Mouse (Mus musculus) stomach, embryonic 16.5 days (tissue): ENCODE results near the gene Ephb1. TPM values are rescaled to one million over a fixed set of nuclear protein-coding genes. Genes with fewer than 3 reads are reported as not detected.

Source experiments
- ATAC-seq: fragments of 200-750 bp; cut with Nextera tagmentation; 2 replicates; pipeline ENCODE4 v1.8.0; 2017; ENCODE audit warnings: moderate number of reproducible peaks, moderate TSS enrichment; ENCODE audit not compliant: insufficient read depth, low FRiP score
- H3K27ac ChIP-seq: fragments of 300-500 bp; sonication (generic); 2 replicates; pipeline ENCODE4 v1.5.1; 2014; ENCODE audit warnings: low read length
- H3K27me3 ChIP-seq: fragments of 300-500 bp; sonication (generic); 2 replicates; pipeline ENCODE4 v1.6.1; 2014; ENCODE audit warnings: low read length, control low read depth, mixed read lengths; ENCODE audit not compliant: control insufficient read depth, insufficient read depth
- H3K36me3 ChIP-seq: fragments of 300-500 bp; sonication (generic); 2 replicates; pipeline ENCODE4 v1.6.1; 2014; ENCODE audit warnings: low read length; ENCODE audit not compliant: control insufficient read depth, insufficient read depth
- H3K4me1 ChIP-seq: fragments of 300-500 bp; sonication (generic); 2 replicates; pipeline ENCODE4 v1.6.1; 2014; ENCODE audit warnings: low read length, control low read depth, mixed read lengths; ENCODE audit not compliant: control insufficient read depth, insufficient read depth
- H3K4me2 ChIP-seq: fragments of 300-500 bp; sonication (generic); 2 replicates; pipeline ENCODE4 v1.6.1; 2014; ENCODE audit warnings: low read depth, low read length, mixed read lengths
- H3K4me3 ChIP-seq: fragments of 300-500 bp; sonication (generic); replicated peaks from 2 replicates; pipeline ENCODE4 v1.5.1; 2014; ENCODE audit warnings: mild to moderate bottlenecking, low read length
- H3K9ac ChIP-seq: fragments of 300-500 bp; sonication (generic); 2 replicates; pipeline ENCODE4 v1.6.1; 2014; ENCODE audit warnings: low read length
- H3K9me3 ChIP-seq: fragments of 300-500 bp; sonication (generic); replicated peaks from 2 replicates; pipeline ENCODE4 v1.6.1; 2016; ENCODE audit warnings: low read length, control low read depth; ENCODE audit not compliant: control insufficient read depth
- WGBS: fragments of 180-500 bp; shearing (Covaris S2); extraction: QIAGEN DNeasy Blood & Tissue Kit; methylation state at CpG from one replicate; pipeline ENCODE4 v1.1.7; 2014; 5-methylcytosine and 5-hydroxymethylcytosine counted together
- polyA plus RNA-seq: library from polyadenylated mRNA; unstranded; fragments of >200 nt; fragmentation: Nextera tagmentation; extraction: Ambion mirVana; gene quantifications from 2 replicates; pipeline ENCODE4 v1.2.1, GENCODE M21; 2015

Ephb1 gene
- polyA plus RNA-seq, 1 experiment from 2014 or later: 3.6 TPM

DNA sequence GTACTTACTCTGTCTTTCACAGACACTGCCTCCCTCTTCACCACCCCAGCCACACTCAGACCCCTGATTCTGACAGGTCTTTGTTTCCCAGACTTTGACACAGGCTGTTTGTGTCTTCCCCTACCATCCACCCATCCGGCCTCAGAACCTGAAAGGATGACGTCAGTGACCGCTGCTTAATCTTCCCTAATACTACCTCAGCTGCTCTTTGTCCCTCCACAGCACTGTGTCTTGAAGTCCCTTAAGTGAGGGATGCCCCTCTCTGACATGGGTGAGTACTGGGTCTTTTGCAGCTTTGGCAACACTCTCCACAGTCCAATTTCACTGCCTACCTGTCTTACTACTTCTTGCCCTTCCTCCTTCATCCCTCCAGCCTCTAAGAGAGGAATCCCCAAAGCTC lies 1.2 kb upstream of the Ephb1 start:
- H3K9me3 ChIP-seq: no peaks in the 10 kb centered on the region
- peaks cover 5% of the 10 kb centered on the region; the same call in 1 of the 2 replicates for H3K4me1 ChIP-seq
- H3K36me3 ChIP-seq: no peaks in the 10 kb centered on the region
- no peak for ATAC-seq
- no peak overlapping the region for H3K4me2 ChIP-seq
- no peak overlapping the region for H3K9ac ChIP-seq
- WGBS: 69% methylated on average over 3 of the region's 3 CpGs
- H3K4me3 ChIP-seq: no peak overlapping the region
- peaks cover 53% of the 10 kb centered on the region for H3K27me3 ChIP-seq
- no peak overlapping the region for H3K27ac ChIP-seq

DNA sequence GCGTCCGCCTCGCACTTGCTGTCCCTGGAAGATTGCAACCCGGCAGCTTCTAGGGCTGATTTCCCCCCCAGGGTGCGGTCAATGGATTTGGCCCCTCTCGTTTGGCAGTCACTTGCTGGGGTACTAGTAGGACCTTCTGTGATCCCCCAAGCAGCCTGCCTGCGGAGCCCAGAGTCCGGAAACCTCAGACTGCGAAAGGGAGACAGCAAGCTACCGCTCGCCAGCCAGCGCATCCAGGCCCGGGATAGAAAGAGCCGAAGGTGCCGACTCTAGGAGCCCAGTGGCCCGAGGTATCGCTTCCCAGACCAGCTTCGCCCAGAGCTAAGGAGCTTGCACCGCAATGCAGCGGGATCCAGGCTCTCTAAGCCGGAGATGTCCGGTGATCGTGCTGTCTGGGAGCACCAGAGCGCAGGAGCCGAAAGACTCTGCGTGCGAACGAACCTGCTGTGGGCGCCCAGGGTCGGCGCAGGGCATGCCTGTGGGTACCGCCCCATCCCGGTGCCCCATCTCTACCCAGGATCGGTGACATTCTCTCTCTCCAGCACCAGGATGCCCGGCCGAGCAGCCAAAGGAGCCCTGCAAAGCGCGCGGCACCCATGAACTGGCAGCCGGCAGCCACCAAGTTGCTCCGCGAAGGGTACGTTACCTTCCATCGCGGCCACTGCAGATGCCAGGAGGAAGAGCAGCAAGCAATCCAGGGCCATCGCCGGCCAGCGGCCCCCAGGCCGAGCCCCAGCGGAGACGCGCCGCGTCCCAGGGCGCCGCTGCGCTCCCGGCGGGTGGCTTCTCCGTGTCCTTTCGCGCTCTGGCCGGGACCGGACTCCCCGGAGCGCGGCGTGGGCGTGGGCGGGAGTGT lies 629 bp downstream of the Ephb1 start:
- Histone ChIP-seq H3K4me1 (peaks cover 5% of the 10 kb centered on the region; the same call in 1 of the 2 replicates), H3K27ac (no peak overlapping the region), H3K4me3 (peak overlapping the region; percentile 62), H3K27me3 (peaks cover 66% of the 10 kb centered on the region), H3K4me2 (peak overlapping the region; percentile 93), H3K36me3 (no peaks in the 10 kb centered on the region), H3K9ac (peak overlapping the region; percentile 71), H3K9me3 (no peaks in the 10 kb centered on the region)
- under 1% methylated on average over 70 of the region's 70 CpGs for WGBS
- ATAC-seq: peak; percentile 50

DNA sequence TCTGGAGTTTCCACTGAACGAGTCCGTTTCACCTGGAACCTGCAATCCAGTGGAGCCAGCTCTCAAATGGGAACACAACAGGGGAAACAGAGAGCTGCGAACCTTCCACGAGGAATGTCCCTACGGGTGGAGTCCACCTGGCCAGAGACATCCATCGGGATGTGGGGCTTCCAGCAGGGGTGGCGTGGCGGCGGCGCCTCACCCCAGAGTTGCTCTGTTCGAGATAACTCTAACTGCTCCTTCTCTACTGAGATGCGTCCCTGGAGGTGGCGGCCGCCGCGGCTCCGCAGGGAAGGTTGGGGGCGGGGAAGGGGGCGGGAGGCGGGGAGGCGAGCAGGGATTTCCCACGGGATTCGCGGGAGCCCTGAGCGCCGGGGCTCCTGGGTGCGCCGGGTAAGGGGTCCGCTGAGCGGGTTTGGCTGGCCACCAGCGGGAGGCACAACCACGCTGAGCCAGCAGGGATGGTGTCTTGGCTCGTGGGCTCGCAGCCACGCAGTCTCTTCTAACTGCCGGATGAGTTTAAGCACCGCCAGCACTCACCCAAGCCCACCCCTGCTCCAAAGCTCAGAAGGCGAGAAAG lies 1.3 kb downstream of the Ephb1 start:
- Histone ChIP-seq H3K9me3 (no peaks in the 10 kb centered on the region), H3K27ac (no peak overlapping the region), H3K27me3 (peaks cover 66% of the 10 kb centered on the region), H3K4me3 (peak overlapping the region; percentile 62), H3K9ac (peak overlapping the region; percentile 71), H3K4me1 (peaks cover 5% of the 10 kb centered on the region; the same call in 1 of the 2 replicates), H3K36me3 (no peaks in the 10 kb centered on the region), H3K4me2 (peak overlapping the region; percentile 93)
- WGBS: under 1% methylated on average over 37 of the region's 38 CpGs
- ATAC-seq: no peak

DNA sequence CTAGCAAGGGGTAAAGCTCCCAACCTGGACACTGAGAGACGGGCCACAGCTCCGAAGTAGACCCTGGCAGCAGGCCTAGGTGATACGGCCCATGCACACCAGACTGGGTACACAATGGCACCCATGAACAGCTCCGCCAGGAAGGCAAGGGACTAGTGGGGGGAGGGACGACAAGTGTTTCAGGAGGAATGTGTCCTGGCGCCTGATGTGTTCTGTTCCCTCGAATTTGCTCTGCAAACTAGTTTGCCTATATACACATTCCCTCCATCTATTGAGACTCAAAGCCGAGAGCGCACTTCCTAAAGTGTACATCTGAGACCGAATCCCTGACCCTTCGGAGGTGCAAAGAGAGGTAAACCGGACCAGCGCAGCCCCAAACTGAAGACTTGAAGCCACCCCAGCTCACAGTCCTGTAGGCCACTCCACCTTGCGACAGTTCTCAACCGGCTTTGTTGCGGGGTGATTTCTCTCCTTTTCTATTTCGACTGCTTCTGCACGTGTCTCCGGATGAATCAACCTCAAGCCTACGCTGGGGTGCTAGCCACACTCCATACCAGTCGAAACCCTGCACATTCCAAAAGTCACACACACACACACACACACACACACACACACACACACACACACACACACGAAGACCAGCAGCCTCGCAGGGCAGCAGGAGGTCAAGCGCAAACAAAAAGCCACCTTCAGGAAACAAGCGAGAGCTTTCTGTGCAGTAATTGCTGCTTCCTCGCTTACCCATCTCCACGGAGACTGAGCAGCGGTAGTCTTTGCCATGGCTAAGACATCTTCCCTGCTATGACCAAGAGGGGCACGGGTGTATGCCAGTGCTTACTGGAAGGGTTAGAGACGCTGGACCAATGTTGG lies 2.1 kb downstream of the Ephb1 start:
- peak overlapping the region; percentile 93 for H3K4me2 ChIP-seq
- no peaks in the 10 kb centered on the region for H3K36me3 ChIP-seq
- no peak for ATAC-seq
- H3K9me3 ChIP-seq: no peaks in the 10 kb centered on the region
- H3K4me3 ChIP-seq: peak overlapping the region; percentile 62
- 7% methylated on average over 30 of the region's 30 CpGs for WGBS
- peaks cover 5% of the 10 kb centered on the region; the same call in 1 of the 2 replicates for H3K4me1 ChIP-seq
- no peak overlapping the region for H3K9ac ChIP-seq
- H3K27ac ChIP-seq: no peak overlapping the region
- peaks cover 66% of the 10 kb centered on the region for H3K27me3 ChIP-seq

DNA sequence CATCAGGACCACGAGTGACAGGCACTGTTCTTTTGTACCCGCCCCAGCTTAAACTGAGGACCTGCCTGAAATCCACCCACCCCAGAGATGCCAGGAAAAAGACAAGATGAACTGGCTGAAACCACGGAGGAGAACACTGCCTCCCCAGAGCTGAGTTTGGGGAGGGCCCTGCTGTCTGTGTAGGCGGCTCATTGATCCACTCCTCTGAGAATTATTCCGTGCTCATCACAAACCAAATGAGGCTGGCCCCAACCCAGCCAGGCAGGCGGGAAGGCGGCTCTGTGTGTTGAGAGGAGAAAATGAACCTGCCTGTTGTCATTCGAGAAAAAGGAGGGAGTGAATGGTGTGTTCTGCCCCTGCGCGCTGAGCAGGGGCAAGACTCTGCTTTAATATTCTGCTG lies 2.8 kb downstream of the Ephb1 start:
- H3K4me2 ChIP-seq: 0 out of 2 replicates have a peak overlapping the region, but pooled peaks have one; percentile 93
- H3K4me3 ChIP-seq: no peak overlapping the region
- H3K27me3 ChIP-seq: peaks cover 64% of the 10 kb centered on the region

DNA sequence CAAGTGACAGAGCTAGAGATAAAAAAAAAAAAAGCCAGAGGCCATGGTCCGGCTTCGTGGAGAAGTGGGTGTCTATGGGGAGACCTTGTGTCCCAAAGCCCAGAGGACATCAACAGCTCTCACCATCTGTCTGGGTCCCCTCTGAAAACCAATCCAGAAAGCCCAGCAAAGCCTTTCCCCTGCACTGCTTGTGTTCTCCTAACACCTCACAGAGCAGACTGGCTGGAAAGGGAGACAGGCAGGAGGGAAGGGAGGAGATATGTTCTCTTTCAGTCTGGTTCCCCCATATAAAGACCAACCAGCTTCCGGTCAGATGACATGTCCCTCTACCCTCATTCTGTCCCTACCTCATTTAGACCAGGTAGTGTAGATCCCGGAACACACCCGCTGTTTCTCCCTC lies 3.3 kb downstream of the Ephb1 start:
- H3K9me3 ChIP-seq: no peaks in the 10 kb centered on the region

More for the DNA sequence above, 2.8 kb downstream of the Ephb1 start:
- no peak overlapping the region for H3K9ac ChIP-seq
- no peaks in the 10 kb centered on the region for H3K9me3 ChIP-seq
- no peaks in the 10 kb centered on the region for H3K36me3 ChIP-seq
- peaks cover 5% of the 10 kb centered on the region; the same call in 1 of the 2 replicates for H3K4me1 ChIP-seq
- H3K27ac ChIP-seq: no peak overlapping the region
- 16% methylated on average over 10 of the region's 10 CpGs for WGBS
- no peak for ATAC-seq

DNA sequence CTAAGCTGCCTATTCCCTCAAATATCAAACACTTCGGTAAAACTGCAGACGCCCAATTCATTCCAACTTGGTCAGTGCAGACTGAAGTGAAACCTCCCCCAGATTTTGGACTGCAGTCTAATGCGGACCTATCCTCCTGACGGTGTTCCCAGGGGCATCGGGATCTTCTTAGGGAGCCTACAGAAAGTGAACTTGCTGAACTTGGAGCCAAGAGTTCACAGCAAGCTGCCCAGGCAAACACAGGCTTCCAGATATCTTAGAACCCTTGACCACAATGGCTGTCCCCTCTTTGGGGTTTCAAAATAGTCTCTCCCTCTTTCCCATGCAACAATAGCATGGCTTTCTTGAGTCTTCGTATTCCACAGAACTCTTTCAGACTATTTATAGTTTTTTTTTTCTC lies 3.8 kb downstream of the Ephb1 start:
- Histone ChIP-seq H3K4me3 (no peak overlapping the region), H3K27ac (no peak overlapping the region), H3K36me3 (no peaks in the 10 kb centered on the region), H3K4me1 (peaks cover 5% of the 10 kb centered on the region; the same call in 1 of the 2 replicates), H3K27me3 (peaks cover 59% of the 10 kb centered on the region), H3K9me3 (no peaks in the 10 kb centered on the region), H3K9ac (no peak overlapping the region), H3K4me2 (no peak overlapping the region)
- WGBS: 82% methylated on average over 6 of the region's 6 CpGs
- no peak for ATAC-seq

More for the DNA sequence above, 3.3 kb downstream of the Ephb1 start:
- Histone ChIP-seq H3K4me3 (no peak overlapping the region), H3K4me2 (no peak overlapping the region), H3K27me3 (peaks cover 63% of the 10 kb centered on the region), H3K36me3 (no peaks in the 10 kb centered on the region), H3K4me1 (peaks cover 5% of the 10 kb centered on the region; the same call in 1 of the 2 replicates), H3K27ac (no peak overlapping the region), H3K9ac (no peak overlapping the region)
- no peak for ATAC-seq
- WGBS: 61% methylated on average over 5 of the region's 5 CpGs

DNA sequence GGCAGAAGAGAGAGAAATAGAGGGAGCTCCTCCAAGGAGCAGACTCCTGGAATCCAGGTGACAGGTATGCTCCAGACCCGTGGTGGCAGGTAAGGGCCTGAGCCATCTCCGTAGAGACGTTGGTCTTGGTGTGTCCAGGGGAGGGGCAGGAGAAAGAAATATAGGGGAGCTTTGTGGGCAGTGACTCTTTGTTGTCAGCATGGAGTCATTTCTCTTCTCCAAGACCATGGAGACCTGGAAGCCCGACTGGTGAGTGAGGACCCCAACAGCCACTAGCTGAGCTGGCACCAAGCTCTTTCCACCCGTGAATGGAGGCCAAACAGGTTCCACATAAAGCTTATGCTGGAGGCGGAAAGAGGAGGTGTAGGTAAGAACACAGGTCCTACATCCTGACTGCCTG lies 4.4 kb downstream of the Ephb1 start:
- H3K4me1 ChIP-seq: peaks cover 5% of the 10 kb centered on the region; the same call in 1 of the 2 replicates
- H3K9me3 ChIP-seq: no peaks in the 10 kb centered on the region
- 84% methylated on average over 6 of the region's 6 CpGs for WGBS
- no peak overlapping the region for H3K27ac ChIP-seq
- no peak overlapping the region for H3K4me2 ChIP-seq
- H3K27me3 ChIP-seq: peaks cover 53% of the 10 kb centered on the region
- no peak for ATAC-seq
- no peak overlapping the region for H3K9ac ChIP-seq
- H3K36me3 ChIP-seq: no peaks in the 10 kb centered on the region
- H3K4me3 ChIP-seq: no peak overlapping the region
